Mouse (Mus musculus): ENCODE measurements around the gene Nrcam.

Gene Nrcam

DNA sequence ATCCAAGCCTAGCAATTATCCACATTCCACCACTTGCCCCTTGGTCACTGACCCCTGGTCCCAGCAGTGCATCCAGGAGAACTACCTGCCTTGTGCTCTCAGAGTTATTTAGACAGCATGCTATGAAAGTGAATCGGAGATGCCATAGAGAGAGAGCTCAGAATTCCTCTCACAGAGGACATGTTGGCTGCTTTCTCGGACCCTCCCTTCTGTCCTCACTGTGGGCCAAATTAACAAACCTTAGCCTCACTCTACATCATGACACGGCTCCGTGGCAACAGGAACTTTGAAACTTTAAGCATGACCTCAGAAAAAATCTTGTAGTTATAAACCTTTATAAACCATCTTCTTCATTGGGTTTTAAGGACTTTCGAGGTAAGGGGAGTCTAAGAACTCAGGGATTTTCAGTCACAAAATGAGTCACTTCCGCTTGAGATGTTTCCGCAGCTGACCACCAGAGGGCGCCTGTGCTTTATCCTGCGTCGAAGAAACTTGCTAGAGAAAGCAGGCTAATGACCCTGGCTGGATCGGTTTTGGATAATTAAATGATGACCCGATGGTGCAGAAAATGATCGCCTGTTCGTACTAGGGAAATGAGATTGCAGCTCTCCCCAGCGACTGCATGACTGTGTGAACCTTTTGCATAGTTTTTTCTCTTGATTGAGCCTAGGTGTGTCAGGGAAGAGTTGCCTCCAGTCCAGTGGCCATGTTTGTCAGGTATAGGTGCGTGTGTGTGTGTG, 272.9 kb downstream of the Nrcam start:
- DNase-seq (ENCODE audit: extremely low read depth, low read depth, low spot score): no peak

DNA sequence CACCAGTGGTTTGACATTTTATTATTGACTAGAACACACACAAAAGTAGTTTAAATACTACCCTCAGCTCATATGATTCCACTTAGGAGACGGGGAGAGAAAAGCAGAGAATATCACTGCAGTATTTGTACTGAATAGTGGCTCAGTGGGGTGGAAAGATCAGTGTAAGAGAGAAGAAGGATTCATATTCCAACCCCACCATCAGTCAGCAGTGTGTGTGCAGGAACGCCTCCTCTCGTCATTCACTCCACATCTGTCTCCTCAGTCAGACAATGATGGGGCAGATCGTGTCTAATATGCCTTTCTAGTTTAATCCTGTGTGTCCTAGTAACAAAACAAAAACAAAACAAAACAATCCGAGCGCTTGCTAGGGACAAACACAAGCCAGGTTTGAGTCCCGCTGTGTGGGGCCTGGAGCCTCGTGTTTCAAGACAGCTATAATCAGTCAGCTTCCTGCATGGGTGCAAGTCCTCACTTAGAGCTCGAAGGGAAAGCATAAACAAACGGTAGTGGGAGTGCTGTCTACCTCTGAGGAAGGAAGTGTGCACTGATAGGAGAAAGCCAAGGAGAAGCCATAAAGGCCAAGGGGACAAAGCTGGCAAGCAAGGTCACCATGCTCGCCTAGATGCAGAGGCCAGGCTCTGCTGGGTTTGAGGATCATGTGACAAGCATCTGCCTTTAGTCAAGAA, 273.7 kb downstream of the Nrcam start:
- DNase-seq (ENCODE audit: extremely low read depth, low read depth, low spot score): no peak

DNA sequence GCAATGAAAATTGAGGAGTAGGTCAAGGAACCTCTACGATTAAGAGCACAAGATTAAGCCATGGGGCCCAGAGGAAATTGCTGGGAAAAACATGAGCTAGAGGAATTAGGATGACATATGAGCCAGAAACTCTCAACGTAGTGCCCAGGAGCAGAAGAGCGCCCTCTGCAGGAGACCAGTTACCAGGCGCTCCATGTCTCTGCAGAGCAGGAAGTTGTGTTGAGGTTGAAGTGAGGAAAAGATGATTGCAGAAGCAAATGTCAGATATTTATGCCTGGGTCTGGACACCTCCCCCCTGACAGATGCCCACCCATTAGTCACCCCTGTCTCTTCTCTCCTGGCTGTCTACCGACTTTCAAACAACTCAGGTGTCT, 274.3 kb downstream of the Nrcam start:
- DNase-seq (ENCODE audit: extremely low read depth, low read depth, low spot score): no peak

DNA sequence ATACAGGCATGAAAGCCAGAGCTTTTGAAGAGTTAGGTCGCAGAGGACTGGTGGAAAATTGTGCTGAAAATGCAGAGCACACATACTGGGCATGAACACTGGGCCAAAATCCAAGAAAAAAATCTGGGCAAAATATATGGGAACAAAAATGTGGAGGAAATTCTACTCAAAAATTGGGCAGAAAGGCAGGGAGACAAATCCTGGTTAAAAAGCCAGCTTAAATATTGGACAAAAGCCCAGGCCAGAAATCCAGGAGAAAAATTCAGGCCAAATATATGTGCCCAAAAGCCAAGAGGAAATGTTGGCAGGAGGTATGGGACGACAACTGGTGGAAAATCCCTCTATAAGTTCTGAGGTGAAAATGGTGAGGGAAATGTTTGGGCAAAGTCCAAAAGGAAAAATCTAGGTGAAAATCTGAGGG, 288.3 kb downstream of the Nrcam start:
- no peak for DNase-seq (ENCODE audit: extremely low read depth, low read depth, low spot score)

DNA sequence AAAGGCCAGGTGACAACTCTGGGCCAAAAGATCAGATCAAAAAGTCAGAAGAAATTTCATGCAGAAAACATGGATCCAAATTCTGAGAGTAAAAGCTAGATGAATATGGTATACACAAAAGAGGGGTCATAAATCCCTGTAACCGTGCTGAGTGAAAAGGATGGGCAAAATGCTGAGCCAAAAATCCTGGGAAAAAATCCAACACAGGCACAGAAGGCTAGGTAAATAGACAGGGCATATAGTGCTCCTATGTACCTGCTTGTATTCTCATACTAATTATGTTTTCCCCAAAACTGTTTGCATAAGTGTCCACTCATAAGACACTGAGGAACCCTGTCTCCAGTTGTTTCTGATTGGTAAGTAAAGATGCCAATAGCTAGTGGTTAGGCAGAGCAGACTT, 288.8 kb downstream of the Nrcam start:
- DNase-seq (ENCODE audit: extremely low read depth, low read depth, low spot score): no peak

DNA sequence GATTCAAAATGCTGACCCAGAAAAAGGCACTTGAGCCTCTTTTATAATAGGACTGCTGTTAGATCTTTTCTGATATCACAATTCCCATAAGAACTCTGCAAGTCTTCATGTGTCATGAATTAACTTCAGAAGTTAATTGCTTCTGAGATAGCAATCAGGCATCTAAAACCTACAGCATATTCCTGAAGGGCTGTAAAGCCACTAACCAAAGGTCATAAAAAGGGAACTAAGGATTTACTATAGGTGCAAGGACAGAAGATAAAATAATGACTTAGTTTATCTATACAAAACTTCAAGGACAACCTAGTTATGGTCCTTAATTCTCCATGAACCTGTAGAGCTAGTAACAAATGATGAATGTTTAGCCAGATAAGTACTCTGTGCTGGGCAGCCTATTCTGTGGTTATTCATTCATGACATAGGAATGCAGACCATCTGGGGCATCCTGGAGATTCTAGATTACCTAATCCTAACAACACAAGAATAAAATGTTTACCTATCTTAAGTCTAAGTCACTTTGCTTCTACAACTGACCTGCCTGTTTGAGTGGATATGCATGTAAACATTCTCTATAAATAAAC, 310.7 kb downstream of the Nrcam start:
- DNase-seq (ENCODE audit: extremely low read depth, low read depth, low spot score): no peak

DNA sequence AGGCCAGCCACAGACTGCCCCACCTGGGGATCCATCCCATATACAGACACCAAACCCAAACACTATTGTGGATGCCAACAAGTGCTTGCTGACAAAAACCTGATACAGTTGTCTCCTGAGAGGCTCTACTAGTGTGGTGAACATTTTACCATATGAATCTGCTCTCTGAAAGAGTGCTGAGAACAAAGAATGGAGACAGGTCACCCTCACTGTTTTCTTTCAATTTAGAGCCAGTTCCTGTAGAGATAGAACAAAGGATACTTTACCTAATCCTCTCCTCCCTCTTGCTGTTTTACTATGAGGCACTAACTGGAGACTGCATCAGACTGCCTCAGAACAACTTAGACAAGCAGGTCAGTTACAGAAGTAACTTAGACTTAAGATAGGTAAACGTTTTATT, 311.9 kb downstream of the Nrcam start:
- no peak for DNase-seq (ENCODE audit: extremely low read depth, low read depth, low spot score)

All from fat pad, adult 2 months (tissue).